Mouse (Mus musculus): Measurements from ENCODE around the gene Pced1b. TPM values are rescaled to one million over a fixed set of nuclear protein-coding genes. Genes with fewer than 3 reads are reported as not detected.
"Not testable (repeated sequence)": the region's sequence is repeated elsewhere in the genome, so short reads cannot be mapped to it uniquely, and the experiment has no call there.

Gene Pced1b
- total RNA-seq (2021), result 1 to 10 TPM; 1.1 to 1.4 TPM
- long read RNA-seq, experiment 1, result 0 reads
- long read RNA-seq, experiment 2, result 0 reads

- DNase-seq, result peak; percentile 36 to 50
- intact Hi-C loops (cut with DNase I), result no loop called here
Observed at GRCm38 (mm10) chr15:97246911-97247790, at the start of gene Pced1b, which contains the start of gene Amigo2. Pced1b (plus strand) TSS chr15:97247107. Amigo2 (minus strand) TSS chr15:97247287.

GRCm38 (mm10) chr15:97204889-97205288, 42.0 kb upstream of the Pced1b start:
- DNase-seq, result no peak
- intact Hi-C loops (cut with DNase I), result no loop called here

- DNase-seq, result no peak
- intact Hi-C loops (cut with DNase I), result no loop called here
Observed at GRCm38 (mm10) chr15:97205776-97206175, 41.1 kb upstream of the Pced1b start.

GRCm38 (mm10) chr15:97206506-97206905, 40.4 kb upstream of the Pced1b start:
- no peak for DNase-seq
- intact Hi-C loops (cut with DNase I), result no loop called here

- DNase-seq; intact Hi-C loops (cut with DNase I): not testable (repeated sequence)
Observed at GRCm38 (mm10) chr15:97209754-97210153, 37.2 kb upstream of the Pced1b start.

- no peak for DNase-seq
- intact Hi-C loops (cut with DNase I), result no loop called here
Observed at GRCm38 (mm10) chr15:97212501-97213477, 34.1 kb upstream of the Pced1b start.

GRCm38 (mm10) chr15:97216843-97217242, 30.1 kb upstream of the Pced1b start:
- no peak for DNase-seq
- intact Hi-C loops (cut with DNase I), result no loop called here

- intact Hi-C loops (cut with DNase I), result no loop called here
- no peak for DNase-seq
Observed at GRCm38 (mm10) chr15:97223431-97223830, 23.5 kb upstream of the Pced1b start.

- DNase-seq, result no peak
- intact Hi-C loops (cut with DNase I), result no loop called here
Observed at GRCm38 (mm10) chr15:97224003-97224402, 22.9 kb upstream of the Pced1b start.

GRCm38 (mm10) chr15:97229494-97230077, 17.3 kb upstream of the Pced1b start:
- intact Hi-C loops (cut with DNase I), result no loop called here
- no peak for DNase-seq

- no peak for DNase-seq
- intact Hi-C loops (cut with DNase I), result loop anchor here (2.0 kb wide), 1 partner anchor 37 kb away; no protein-coding TSS in a partner anchor
Observed at GRCm38 (mm10) chr15:97234076-97234475, 12.8 kb upstream of the Pced1b start.

- intact Hi-C loops (cut with DNase I), result loop anchor here (2.0 kb wide), 1 partner anchor 38 kb away; no protein-coding TSS in a partner anchor
- DNase-seq, result peak in 1 of 2 experiments; percentile 32
Observed at GRCm38 (mm10) chr15:97235183-97235582, 11.7 kb upstream of the Pced1b start.

GRCm38 (mm10) chr15:97236943-97237342, 10.0 kb upstream of the Pced1b start:
- DNase-seq, result peak in 1 of 2 experiments; percentile 36
- intact Hi-C loops (cut with DNase I), result no loop called here

- intact Hi-C loops (cut with DNase I), result no loop called here
- DNase-seq, result no peak
Observed at GRCm38 (mm10) chr15:97245392-97245791, 1.5 kb upstream of the Pced1b start.

GRCm38 (mm10) chr15:97246256-97246655, 651 bp upstream of the Pced1b start:
- no peak for DNase-seq
- intact Hi-C loops (cut with DNase I), result no loop called here

GRCm38 (mm10) chr15:97247791-97248161, 869 bp downstream of the Pced1b start:
- DNase-seq, result no peak
- intact Hi-C loops (cut with DNase I), result no loop called here

- no peak for DNase-seq
- intact Hi-C loops (cut with DNase I), result no loop called here
Observed at GRCm38 (mm10) chr15:97248296-97248695, 1.4 kb downstream of the Pced1b start.

- DNase-seq, result no peak
- intact Hi-C loops (cut with DNase I), result no loop called here
Observed at GRCm38 (mm10) chr15:97249322-97249721, 2.4 kb downstream of the Pced1b start.

- intact Hi-C loops (cut with DNase I), result no loop called here
- no peak for DNase-seq
Observed at GRCm38 (mm10) chr15:97252493-97253034, 5.7 kb downstream of the Pced1b start.

- no peak for DNase-seq
- intact Hi-C loops (cut with DNase I), result no loop called here
Observed at GRCm38 (mm10) chr15:97254375-97254774, 7.5 kb downstream of the Pced1b start.
